Mouse (Mus musculus): Measurements from ENCODE around the gene Npff. TPM values are rescaled to one million over a fixed set of nuclear protein-coding genes. Genes with fewer than 3 reads are reported as not detected.

The Npff gene
- polyA plus RNA-seq, 1 experiment from 2014 or later, result 2.4 TPM

Other genes with a start within 250 kb of the Npff start
- 39.3 and 47.4 TPM in 2 replicates for gene Mfsd5, start 245.5 kb downstream of the Npff start, polyA plus RNA-seq (2015; fragmentation: Nextera tagmentation; extraction: Ambion mirVana)
- gene Espl1, start 228.7 kb downstream of the Npff start, polyA plus RNA-seq (2015; fragmentation: Nextera tagmentation; extraction: Ambion mirVana), result 14.7 and 20.0 TPM in 2 replicates
- 261 and 296 TPM in 2 replicates for gene Pfdn5, start 198.8 kb downstream of the Npff start, polyA plus RNA-seq (2015; fragmentation: Nextera tagmentation; extraction: Ambion mirVana)
- gene Myg1, start 193.2 kb downstream of the Npff start, polyA plus RNA-seq (2015; fragmentation: Nextera tagmentation; extraction: Ambion mirVana), result 47.9 and 69.2 TPM in 2 replicates
- gene Aaas, start 174.2 kb downstream of the Npff start, polyA plus RNA-seq (2015; fragmentation: Nextera tagmentation; extraction: Ambion mirVana), result 39.1 and 52.4 TPM in 2 replicates
- 0.15 and 0.22 TPM in 2 replicates for gene Sp7, start 157.8 kb downstream of the Npff start, polyA plus RNA-seq (2015; fragmentation: Nextera tagmentation; extraction: Ambion mirVana)
- gene Sp1, start 118.8 kb downstream of the Npff start, polyA plus RNA-seq (2015; fragmentation: Nextera tagmentation; extraction: Ambion mirVana), result 4.7 and 5.0 TPM in 2 replicates
- gene Amhr2, start 79.6 kb downstream of the Npff start, polyA plus RNA-seq (2015; fragmentation: Nextera tagmentation; extraction: Ambion mirVana), result 4.9 and 5.7 TPM in 2 replicates
- gene Prr13, start 65.9 kb downstream of the Npff start, polyA plus RNA-seq (2015; fragmentation: Nextera tagmentation; extraction: Ambion mirVana), result 87.9 and 91.2 TPM in 2 replicates
- 130 and 139 TPM in 2 replicates for gene Pcbp2, start 54.4 kb downstream of the Npff start, polyA plus RNA-seq (2015; fragmentation: Nextera tagmentation; extraction: Ambion mirVana)
- gene Gm10337, start 21.2 kb downstream of the Npff start, polyA plus RNA-seq (2015; fragmentation: Nextera tagmentation; extraction: Ambion mirVana), result 2.0 and 2.6 TPM in 2 replicates
- 9.8 and 13.1 TPM in 2 replicates for gene Map3k12, start 7.9 kb downstream of the Npff start, polyA plus RNA-seq (2015; fragmentation: Nextera tagmentation; extraction: Ambion mirVana)
- 78.3 and 87.9 TPM in 2 replicates for gene Tarbp2, start 6.8 kb downstream of the Npff start, polyA plus RNA-seq (2015; fragmentation: Nextera tagmentation; extraction: Ambion mirVana)
- gene Gm28047, start 100.1 kb upstream of the Npff start, polyA plus RNA-seq (2015; fragmentation: Nextera tagmentation; extraction: Ambion mirVana), result 0.24 TPM in 1 of 2 replicates, not detected in the other
- 26.7 and 32.7 TPM in 2 replicates for gene Atf7, start 100.5 kb upstream of the Npff start, polyA plus RNA-seq (2015; fragmentation: Nextera tagmentation; extraction: Ambion mirVana)
- gene Atp5g2, start 147.4 kb upstream of the Npff start, polyA plus RNA-seq (2015; fragmentation: Nextera tagmentation; extraction: Ambion mirVana), result 58.1 and 78.1 TPM in 2 replicates
- 62.8 and 79.1 TPM in 2 replicates for gene Calcoco1, start 197.2 kb upstream of the Npff start, polyA plus RNA-seq (2015; fragmentation: Nextera tagmentation; extraction: Ambion mirVana)